Mouse (Mus musculus) 416B (cell line): ENCODE measurements around the gene Limd1.

Experiments used
- DNase-seq: peaks from one replicate; pipeline ENCODE4 v3.0.0; 2011; ENCODE audit warnings: low read depth

Gene Limd1

DNA sequence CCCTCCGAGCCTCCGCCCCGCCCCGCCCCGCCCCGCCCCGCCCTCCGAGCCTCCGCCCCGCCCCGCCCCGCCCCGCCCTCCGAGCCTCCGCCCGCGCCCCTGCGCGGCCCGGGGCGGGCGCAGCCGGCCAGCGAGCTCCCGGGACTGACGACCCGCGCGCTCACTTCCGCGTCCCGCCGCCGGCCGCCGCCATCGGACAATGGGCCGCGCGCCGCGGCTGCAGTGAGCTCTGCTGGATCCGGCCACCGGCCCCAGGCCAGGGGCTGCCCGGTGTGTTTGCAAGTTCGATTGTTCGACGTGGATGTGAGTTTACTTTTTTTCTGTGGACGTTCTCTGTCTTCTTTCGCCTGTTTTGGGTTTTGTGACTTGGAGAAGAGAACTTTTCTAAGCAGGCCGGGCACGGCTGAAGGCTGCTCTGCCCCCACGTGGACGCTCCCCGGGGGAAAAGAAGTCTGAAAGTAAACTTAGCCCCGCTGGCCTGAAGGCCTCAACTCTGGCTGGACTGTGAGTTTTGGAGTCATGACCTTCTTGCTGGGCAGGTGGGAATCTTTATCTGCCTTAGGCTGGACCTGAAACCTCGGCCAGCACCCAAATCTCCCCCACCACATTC, at the start of gene Limd1:
Gene Limd1 (plus strand): TSS at position 121 of the 610 bp plus-strand sequence.
- peak; percentile 80 for DNase-seq

DNA sequence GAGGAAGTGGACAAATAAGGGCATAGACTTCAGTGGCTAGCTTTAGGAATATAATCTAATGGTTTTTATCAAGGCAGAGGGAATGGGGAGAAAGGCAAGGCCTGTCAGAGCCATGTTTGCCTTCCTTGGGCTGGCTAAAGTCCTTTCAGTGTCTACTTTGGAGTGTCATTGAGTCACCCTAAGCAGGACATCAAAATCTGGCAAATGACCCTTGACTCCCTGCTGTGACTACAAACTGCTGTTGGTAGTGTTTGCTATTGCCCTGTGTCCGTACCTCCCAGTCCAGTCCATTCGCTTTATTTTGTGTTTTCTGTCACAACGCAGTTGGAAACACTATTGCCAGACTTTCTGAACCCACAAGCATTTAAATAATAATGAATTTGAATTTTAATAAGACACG, 48.6 kb upstream of the Limd1 start:
- no peak for DNase-seq

DNA sequence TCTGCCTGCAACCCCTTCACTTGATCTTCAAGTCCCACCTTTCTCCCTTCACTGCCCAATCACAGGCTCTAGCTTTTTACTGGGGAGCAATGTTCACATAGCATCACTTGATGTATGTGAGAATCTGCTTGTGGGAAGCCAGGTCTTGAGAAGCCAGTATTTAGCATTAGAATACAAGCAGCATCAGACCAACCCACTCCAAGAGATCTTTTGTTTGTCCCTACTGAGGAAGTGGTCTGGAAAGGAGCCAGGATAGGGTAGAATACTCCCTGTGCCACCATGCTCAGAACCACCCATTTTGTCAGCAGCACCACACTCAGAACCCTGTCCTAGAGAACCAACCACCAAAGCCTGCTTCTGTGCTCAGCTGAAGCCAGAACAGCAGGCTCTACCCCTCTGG, 47.5 kb upstream of the Limd1 start:
- DNase-seq, result peak; percentile 67

DNA sequence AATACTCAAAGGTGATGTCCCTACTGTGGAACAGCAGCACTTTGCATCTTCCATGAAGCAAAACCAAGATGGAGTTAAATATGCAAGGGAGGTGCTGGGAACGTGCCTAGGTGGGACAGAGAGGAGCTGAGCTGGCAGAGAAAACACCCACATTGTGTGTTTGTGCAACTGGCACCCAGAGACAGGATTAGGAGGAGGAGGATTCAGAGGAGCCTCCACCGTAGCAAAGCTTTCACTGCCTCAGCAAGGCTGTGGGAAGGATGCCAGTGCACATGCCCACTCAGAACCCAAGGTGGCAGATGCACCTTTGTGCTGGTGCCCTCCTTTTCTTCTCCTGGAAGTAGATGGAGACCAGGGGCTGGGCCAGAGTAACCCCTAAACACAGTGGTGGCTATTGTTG, 40.3 kb upstream of the Limd1 start:
- DNase-seq, result no peak

DNA sequence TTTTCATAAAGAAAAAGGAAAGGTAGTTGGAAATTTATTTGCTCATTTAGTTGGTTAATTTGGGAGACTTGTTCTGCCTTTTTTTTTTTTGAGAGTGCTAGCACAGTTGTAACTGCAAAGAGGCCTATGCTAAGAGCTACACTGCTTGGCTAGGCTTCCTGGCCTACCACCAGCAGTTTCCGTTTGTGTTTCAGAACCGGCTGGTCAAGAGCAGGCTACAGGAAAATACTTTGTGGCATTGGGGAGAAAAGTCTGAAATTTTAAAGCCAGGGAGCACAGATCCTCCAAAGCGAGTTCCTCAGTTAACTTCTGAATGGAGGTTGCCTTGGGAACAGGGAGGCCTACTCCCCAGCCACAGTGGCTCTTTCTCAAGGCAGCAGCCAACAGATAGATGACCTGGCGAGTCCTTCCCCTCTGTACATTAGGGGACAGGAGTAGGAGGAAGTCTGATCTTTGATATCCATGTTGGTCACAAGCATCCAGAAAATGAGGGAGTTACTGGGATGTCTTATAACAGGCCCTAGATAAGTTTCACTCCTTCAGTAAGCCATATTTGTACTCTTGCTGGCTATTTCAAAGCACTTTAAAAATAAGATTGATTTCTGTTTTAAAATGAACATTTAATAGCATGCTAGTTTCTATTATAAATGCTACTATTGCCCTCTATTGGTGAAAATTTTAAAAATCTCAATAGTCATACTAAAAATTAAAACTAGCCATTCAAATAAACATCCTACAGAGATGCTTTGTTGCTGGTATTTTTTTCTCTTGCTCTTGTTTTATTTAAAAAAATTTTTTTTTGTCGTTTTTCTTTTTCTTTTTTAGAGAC, 38.1 kb upstream of the Limd1 start:
- peak; percentile 44 for DNase-seq

DNA sequence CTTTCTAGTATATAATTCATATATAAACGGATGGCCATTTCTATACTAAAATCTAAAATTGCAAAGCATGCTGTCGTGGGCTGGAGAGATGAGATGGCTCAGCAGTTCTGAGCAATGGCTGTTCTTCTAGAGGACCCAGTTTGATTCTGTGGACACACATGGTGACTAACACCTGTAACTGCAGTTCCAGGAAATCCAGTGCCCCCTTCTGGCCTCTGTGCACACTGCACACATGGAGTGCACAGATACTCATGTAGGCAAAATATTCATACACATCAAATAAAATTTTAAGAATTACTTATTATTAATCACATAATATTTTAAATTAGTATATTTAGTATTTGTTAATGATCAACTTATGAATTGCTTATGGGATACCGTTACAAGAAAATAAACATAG, 31.4 kb upstream of the Limd1 start:
- peak; percentile 40 for DNase-seq

DNA sequence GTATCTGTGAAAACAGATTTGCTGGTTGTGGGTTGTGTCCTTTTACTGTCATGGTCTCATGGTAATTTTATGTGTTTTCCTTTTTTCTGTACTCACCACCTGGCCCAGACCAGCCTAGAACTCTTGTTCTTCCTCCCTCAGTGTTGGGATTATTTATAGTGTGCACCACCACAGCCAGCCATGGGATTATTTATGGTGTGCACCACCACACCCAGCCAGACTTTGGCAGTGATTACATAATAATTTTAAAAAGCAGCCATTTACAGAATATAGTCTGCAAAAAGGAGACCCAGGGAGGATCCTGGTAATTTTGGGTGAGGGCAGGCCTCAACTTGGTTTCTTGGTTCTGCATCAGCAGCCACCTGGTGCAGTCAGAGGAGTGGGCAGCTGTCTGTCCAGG, 29.9 kb upstream of the Limd1 start:
- no peak for DNase-seq

DNA sequence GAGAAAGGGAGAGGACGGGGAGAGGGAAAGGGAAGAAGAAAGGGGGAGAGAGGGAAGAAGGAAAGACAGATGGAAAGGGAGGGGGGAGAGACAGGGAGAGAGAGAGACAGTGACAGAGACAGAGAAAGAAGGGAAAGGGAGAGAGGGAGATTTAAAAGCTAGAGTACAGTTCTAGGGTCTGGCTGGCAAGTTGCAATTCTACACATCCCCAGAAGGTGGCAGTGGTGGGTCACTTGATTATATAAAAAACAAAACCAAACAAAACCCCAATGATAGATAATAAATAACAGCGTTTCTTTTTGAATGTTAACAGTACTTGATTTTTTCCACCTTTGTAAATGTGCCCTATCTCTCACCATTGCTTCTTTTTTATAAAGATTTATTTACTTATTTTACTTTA, 28.3 kb upstream of the Limd1 start:
- peak; percentile 56 for DNase-seq

DNA sequence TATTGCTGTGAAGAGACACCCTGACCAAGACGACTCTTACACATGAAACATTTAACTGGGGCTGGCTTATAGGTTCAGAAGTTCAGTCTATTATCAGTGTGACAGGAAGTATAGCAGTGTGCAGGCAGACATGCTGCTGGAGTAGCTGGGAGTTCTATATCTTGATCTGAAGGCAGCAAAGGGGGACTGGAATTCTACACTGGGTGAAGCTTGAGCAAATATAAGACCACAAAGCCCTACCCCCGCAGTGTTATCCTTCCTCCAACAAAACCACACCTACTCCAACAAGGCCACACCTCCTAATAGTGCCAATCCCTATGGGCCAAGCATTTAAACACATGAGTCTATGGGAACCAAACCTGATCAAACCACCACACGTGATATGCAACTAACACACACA, 26.7 kb upstream of the Limd1 start:
- DNase-seq, result peak; percentile 10

DNA sequence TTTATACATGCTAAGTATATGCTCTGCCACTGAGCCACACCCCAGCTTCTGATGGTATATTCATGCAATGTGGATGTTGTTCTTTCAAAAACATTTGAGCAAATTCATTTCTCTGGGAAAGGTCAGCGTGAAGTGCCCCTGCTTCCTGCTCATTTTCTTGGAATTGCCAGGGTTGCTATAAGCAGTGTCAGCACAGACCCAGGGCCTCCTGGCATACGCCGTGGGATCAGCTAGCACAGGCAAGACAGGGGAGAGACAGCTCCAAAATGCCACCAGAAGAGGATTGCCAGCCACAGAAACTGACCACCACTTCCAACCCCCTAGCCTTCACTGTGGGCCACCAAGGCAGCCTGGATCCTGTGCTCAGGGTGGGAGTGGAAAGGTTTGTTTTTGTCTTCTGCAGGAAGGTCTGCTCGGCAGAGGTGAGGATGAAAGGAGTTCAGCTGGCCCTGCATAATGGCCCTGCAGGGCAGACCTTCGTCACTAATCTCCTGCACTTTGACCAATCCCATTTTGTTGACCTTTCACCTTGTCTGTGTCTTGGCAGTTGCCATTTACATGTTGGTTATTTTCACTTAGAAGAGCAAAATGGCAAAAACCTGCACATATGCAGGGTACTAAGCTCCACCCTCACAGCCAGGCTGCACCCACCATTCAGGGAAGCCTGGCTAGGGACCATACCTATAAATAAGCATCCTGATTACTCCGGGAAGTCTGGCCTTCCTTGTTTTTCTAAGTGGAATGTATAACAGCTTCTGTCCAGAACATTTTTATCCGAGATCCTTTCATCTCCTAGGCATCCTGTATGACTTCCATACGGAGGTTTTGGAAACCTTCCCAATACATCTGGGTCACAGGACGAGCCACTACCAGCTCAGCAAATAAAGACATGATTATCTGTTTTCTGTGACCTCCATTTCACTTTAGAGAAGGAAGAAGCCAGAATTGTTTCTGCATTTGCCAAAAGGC, 21.6 kb upstream of the Limd1 start:
- DNase-seq, result no peak

DNA sequence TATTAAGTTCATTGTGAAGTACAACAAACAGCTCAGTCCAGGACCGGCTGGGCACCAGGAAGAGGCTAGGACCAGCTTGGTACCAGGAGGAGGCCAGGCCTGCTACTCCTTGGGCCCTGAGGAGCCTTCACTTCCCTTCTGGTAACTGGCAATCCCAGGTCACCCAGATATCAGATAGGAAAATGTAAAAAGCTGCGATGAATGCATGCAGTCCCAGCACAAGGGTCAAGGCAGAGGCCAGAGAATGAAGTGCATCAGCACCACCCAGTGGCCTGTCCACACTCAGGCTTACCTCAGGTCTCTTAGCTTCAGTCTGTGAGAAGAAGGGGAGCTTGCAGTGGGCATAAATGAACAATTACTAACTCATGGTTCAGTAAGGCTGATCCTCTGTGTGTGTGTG, 20.9 kb upstream of the Limd1 start:
- DNase-seq, result peak; percentile 31

DNA sequence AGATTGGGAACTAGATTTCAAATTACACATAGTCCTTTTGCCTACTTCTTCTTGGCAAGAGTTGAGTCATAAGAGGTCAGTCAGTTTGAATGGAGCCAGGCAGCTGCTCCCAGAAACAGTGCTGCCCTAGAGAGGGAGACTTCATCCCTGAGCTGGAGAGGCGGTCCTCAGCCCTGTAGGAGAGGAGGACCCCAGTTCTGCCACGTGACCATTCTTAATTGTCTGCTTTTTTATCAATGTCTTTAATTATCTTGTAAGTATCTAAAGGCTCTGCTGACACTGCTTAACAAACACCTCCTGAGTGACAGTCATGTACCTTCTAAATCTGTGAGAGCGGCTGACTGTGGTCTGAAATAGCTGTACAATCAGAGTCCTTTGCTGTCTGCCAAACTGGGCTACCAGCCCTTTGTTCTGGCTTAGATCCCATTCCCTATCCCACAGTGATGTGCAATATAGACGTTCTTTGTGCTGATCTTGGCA, 11.3 kb upstream of the Limd1 start:
- DNase-seq, result no peak

DNA sequence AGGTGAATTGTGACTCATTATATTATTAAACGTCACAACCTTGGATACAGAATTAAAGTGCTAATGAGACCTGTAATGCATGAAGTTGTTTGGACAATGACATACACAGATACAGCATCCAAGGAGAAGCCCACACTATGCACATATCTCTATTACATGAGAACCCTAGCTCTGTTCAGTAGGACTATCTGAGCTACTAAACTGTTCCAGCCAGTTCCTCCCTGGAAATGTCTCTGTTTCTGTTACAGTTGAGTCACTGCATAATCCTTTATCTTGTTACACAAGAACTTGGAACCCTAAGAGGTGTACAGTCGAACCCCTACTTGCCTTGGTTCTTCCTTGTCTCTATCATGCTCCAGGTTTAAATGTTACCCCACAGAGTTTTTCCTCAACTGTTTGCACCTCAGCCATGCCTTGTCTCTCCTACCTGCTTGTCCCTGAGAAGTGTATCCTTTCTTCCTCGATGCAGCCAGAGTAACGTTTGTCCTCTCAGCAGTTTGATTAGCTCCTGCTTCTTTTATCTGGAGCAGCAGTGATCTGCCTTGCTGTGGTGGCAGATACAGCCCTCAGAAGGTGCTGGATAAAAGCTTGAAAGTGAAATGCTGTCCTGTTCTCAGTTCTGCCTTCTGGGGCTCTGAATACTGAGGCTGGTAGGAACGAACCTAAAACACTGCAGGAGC, 10.0 kb upstream of the Limd1 start:
- DNase-seq, result no peak

DNA sequence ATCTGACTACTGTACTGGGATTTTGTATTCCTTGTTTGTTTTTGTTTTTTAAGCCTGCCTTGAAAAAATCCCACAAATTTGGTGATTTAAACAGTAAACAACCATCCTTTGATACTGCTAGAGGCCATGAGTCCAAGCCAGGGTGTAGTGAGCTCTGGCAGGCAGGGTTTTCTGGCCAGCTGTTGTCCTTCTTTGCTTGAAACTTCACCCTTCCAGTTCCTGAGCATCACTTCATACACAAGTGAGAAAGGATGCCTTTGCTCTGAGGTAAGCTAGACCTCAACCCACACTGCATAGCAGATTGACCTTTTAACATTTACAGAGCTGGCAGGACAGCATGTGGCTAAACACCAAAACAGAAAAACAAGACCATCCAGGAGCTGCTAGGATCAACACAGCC, 9.4 kb upstream of the Limd1 start:
- DNase-seq, result no peak

DNA sequence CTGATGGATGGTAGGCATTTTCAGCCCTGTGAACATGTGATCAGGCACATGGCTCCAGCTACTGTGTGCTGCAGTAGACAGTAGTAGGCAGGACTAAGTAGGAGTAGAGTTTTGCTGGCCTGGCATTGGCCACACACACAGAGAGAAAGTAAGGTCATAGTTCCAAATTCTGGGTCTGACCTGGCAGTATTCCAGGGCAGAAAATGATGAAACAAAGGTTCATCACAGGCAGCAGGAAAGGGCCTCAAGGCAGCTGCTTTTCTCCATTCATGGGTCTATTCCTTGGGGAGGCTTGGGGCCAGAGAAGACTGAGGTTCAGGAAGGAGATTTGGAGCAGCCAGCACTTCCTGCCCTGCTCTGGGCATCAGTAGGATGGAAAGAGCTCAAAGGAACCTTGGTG, 5.1 kb upstream of the Limd1 start:
- no peak for DNase-seq

DNA sequence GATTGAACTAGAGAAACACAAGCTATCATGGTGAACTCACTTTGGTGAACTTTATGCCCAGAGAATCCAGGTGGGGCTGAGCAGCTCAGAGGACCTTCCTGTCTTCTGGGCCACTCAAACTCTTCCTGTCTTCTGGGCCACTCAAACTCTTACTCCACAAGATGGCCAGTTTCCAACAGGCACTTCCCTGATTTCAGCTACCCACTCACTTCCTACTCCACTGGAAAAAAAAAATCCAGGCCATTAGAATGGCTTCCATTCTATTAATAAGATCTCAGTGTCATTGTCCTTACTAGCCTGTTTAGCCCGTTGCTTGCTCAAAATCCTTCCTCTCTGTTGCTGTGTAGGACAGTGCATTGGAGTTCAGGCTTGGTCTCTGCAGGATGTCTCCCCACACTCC, 2.9 kb upstream of the Limd1 start:
- no peak for DNase-seq

DNA sequence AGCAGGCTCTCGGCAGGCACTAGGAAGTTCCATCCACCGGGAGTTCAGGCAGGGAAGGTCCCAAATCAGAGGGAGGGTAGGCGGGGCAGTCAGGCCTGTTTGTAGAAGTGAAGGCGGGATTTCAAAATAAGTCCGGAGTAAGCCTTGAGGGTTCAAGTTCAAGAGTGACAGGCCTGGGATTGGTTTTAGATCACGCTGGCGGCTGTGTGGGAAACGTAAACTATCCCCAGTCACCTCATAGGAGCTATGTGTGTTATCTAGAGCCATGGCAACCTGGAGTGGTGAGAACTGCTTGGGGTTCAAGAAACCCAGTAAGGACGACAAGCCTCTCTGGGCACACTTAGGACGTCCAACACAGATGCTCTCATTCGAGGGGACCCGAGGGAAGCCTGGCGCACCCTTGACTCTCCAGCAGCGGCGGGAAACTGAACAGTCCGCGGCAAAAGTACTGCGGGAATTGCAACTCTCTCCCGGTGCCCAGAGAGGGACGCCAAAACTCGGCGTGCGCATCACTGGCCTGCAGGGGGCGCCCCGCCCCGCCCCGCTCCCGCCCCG, 398 bp upstream of the Limd1 start:
- DNase-seq, result peak; percentile 62

DNA sequence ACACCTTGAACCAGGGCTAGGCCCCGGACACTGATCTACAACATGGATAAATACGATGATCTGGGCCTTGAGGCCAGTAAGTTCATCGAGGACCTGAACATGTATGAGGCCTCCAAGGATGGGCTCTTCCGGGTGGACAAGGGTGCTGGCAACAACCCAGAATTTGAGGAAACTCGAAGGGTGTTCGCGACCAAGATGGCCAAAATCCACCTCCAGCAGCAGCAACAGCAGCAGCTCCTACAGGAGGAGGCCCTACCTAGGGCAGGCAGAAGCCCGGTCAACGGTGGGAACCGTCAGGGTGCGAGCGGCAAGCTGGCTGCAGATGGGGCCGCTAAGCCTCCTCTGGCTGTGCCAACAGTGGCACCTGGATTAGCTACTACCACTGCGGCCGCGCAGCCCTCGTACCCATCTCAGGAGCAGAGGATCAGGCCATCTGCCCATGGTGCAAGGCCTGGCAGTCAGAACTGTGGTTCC, 727 bp downstream of the Limd1 start:
- DNase-seq, result no peak

DNA sequence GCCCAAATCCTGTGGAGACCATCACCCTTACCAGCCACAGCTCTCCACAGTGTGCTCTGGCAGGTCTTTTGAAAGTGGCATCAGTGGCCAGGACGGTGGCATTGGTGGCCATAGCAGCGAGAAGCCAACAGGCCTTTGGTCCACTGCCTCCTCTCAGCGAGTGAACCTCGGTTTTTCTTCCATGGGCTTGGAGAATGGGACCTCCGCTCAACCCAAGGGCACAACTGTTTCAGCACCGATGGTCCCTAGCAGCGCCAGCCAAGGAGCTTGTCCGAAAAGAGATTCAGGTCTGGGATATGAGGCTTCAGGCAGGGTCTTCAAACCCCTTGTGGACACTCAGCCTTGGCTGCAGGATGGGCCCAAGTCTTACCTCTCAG, 1.4 kb downstream of the Limd1 start:
- DNase-seq, result no peak

DNA sequence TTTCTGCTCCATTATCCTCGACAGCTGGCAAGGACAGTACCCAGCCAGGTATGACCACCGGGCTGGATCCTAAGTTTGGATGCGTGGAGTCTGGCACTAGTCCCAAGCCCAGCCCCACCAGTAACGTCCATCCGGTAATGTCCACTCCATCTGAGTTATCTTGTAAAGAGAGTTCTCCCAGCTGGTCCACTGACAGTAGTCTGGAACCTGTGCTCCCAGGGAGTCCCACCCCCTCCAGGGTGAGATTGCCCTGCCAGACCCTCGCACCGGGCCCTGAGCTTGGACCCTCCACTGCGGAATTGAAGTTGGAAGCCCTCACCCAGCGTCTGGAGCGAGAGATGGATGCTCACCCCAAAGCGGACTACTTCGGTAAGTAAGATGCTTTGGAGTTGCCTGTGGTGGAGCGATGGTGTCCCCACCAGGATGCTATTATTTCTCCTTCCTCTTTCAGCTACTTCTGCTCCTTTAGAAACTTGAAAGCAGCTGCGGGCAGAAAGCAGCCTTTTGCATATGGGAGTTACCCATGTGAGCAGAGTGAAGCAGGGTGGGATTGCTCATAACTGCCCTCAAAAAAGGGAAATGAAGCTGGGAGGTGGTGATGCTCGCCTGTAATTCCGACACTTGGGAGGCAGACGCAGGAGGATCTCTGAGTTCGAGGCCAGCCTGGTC, 1.9 kb downstream of the Limd1 start:
- peak; percentile 22 for DNase-seq

DNA sequence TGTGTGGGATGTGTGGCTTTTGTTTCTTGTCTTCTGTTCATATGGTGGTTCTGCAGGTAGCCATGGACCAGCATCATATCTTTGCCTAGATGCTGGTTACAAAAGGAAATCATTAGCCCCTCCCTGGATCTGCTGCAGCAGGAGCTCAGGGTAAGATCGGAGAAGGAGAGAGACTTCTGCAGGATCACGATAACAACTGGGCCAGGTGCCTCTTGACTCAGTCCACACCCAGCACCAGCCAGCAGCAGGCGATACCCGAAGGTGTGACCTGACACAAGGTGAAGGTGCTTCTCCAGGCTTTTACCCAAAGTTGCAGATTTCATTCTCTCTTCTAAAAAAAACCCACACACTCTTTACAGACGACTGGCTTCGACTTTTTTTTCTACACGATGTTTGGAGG, 2.6 kb downstream of the Limd1 start:
- no peak for DNase-seq
